Mouse (Mus musculus) midbrain, postnatal 0 days (tissue): Measurements from ENCODE around the gene Bud23. TPM values are rescaled to one million over a fixed set of nuclear protein-coding genes. Genes with fewer than 3 reads are reported as not detected.
A peak's percentile ranks its signal among the peaks of the same experiment; 100 is the strongest.

Experiments
- ATAC-seq: fragments of 200-750 bp; cut with Nextera tagmentation; 2 replicates; pipeline ENCODE4 v1.8.0; 2017; ENCODE audit warnings: moderate number of reproducible peaks, mild to moderate bottlenecking, moderate TSS enrichment, moderate library complexity; ENCODE audit not compliant: low FRiP score
- DNase-seq: peaks from one replicate; pipeline ENCODE4 v3.0.0-alpha.2; 2015; ENCODE audit warnings: low spot score
- H3K27ac ChIP-seq: fragments of 300-500 bp; sonication (generic); 2 replicates; pipeline ENCODE4 v1.5.1; 2014; ENCODE audit warnings: low read depth, mild to moderate bottlenecking, low read length, mixed read lengths
- H3K27me3 ChIP-seq: fragments of 300-500 bp; sonication (generic); 2 replicates; pipeline ENCODE4 v1.6.1; 2014; ENCODE audit warnings: low read length, control low read depth, mixed read lengths; ENCODE audit not compliant: insufficient read depth
- H3K36me3 ChIP-seq: fragments of 300-500 bp; sonication (generic); 2 replicates; pipeline ENCODE4 v1.6.1; 2014; ENCODE audit warnings: low read length, control low read depth, mixed read lengths; ENCODE audit not compliant: insufficient read depth
- H3K4me1 ChIP-seq: fragments of 300-500 bp; sonication (generic); 2 replicates; pipeline ENCODE4 v1.6.1; 2014; ENCODE audit warnings: mild to moderate bottlenecking, control low read depth, antibody characterized with exemption, low read length, mixed read lengths; ENCODE audit not compliant: insufficient read depth
- H3K4me2 ChIP-seq: fragments of 300-500 bp; sonication (generic); 2 replicates; pipeline ENCODE4 v1.6.1; 2014; ENCODE audit warnings: low read depth, mild to moderate bottlenecking, low read length, mixed read lengths; ENCODE audit not compliant: poor library complexity, severe bottlenecking
- H3K4me3 ChIP-seq: fragments of 300-500 bp; sonication (generic); 2 replicates; pipeline ENCODE4 v1.5.1; 2014; ENCODE audit warnings: low read depth, mild to moderate bottlenecking, low read length, moderate library complexity
- H3K9ac ChIP-seq: fragments of 300-500 bp; sonication (generic); replicated peaks from 2 replicates; pipeline ENCODE4 v1.6.1; 2014; ENCODE audit warnings: mild to moderate bottlenecking, low read length, moderate library complexity, mixed read lengths; ENCODE audit not compliant: poor library complexity, severe bottlenecking
- H3K9me3 ChIP-seq: fragments of 300-500 bp; sonication (generic); 2 replicates; pipeline ENCODE4 v1.6.1; 2016; ENCODE audit warnings: low read length, control low read depth
- CTCF ChIP-seq: IDR thresholded peaks from 2 replicates; pipeline ENCODE4 v1.5.1; 2016; ENCODE audit warnings: antibody characterized with exemption, mild to moderate bottlenecking
- WGBS: fragments of 180-500 bp; shearing (Covaris S2); extraction: QIAGEN DNeasy Blood & Tissue Kit; methylation state at CpG from one replicate; pipeline ENCODE4 v1.1.7; 2014; 5-methylcytosine and 5-hydroxymethylcytosine counted together
- polyA plus RNA-seq: library from polyadenylated mRNA; unstranded; fragments of >200 nt; fragmentation: Nextera tagmentation; extraction: Ambion mirVana; gene quantifications from 2 replicates; pipeline ENCODE4 v1.2.1, GENCODE M21; 2015
- total RNA-seq: library from RNA; depleted of rRNA; stranded (reverse); fragments of >200 nt; gene quantifications from 2 replicates; pipeline ENCODE4 v1.2.3, GENCODE M21; 2014

Gene Bud23
- total and polyA plus RNA-seq, 2 experiments from 2014 or later = 48.3 to 63.6 TPM

DNA sequence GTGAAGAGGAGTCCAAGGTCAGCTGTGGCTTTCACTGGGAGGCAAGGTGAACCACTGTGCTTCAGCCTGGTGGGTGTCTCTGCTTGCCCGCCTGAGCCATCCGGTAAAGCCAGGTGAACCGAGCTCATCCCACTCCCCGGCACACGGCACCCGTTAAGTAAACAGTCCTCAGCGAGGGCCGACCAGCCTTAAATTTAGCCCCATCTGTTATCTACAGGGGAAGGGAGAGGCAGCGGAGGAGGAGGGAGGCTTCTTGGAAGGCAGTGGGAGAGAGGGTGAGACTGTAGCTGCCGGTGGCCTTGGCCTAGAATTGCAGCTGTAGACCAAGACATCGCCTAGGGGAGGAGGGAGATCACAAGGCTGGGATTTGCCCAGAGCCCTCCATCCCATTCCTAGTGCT, 24.0 kb downstream of the Bud23 start:
- H3K4me2 ChIP-seq = no peak overlapping the region
- TF ChIP-seq CTCF = no peak
- no peaks in the 10 kb centered on the region for H3K4me1 ChIP-seq
- no peaks in the 10 kb centered on the region for H3K27me3 ChIP-seq
- WGBS = 86% methylated on average over 11 of the region's 11 CpGs
- H3K4me3 ChIP-seq = no peak overlapping the region
- no peaks in the 10 kb centered on the region for H3K9me3 ChIP-seq
- no peak for ATAC-seq
- H3K27ac ChIP-seq = no peak overlapping the region
- peaks cover 31% of the 10 kb centered on the region for H3K36me3 ChIP-seq
- DNase-seq = no peak
- no peak overlapping the region for H3K9ac ChIP-seq

DNA sequence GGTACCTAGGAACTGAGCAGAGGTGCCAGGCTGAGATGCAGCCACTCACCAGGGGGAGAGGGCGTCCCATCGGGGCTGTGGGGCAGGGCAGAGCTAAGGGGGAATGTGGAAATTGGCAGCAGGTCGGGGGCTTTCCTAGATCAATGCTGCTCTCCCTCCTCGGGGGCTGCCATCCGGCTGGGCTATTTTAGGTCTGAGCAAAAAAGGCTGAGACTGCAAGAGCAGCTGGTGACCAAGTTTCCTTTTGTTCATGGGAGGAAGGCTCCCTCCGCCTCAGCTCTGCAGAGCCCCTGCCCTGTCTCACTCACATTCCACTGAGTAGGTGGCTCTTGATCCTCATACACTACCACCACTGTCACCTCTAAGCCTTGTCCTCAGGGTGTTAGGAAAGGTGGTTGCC, 24.7 kb downstream of the Bud23 start:
- no peak overlapping the region for H3K4me3 ChIP-seq
- DNase-seq (no peak), ATAC-seq (no peak)
- H3K9ac ChIP-seq = no peak overlapping the region
- no peaks in the 10 kb centered on the region for H3K9me3 ChIP-seq
- peaks cover 24% of the 10 kb centered on the region for H3K36me3 ChIP-seq
- TF ChIP-seq CTCF = no peak
- H3K4me1 ChIP-seq = no peaks in the 10 kb centered on the region
- 34% methylated on average over 6 of the region's 6 CpGs for WGBS
- no peaks in the 10 kb centered on the region for H3K27me3 ChIP-seq
- no peak overlapping the region for H3K4me2 ChIP-seq
- no peak overlapping the region for H3K27ac ChIP-seq

DNA sequence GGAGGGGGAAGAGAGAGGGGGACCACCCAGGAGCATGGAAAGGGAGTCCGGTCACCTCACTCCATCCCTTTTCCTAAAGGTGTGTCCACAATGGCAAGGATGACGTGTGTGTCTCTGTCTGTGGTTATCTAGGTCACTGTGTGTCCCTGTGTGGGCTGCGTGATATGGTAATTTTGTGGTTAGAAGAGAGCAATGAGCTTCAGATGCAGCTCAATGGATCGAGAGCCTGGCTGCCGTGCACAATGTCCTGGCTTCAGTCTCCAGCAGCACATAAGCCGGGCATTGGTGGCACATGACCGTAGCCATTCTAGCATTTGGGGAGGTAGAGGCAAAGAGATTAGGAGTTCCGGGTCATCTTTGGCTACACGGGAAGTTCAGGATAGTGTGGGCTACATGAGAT, 25.2 kb downstream of the Bud23 start:
- Histone ChIP-seq H3K9ac (no peak overlapping the region), H3K36me3 (peaks cover 18% of the 10 kb centered on the region), H3K4me1 (no peaks in the 10 kb centered on the region), H3K27ac (no peak overlapping the region), H3K4me3 (no peak overlapping the region), H3K9me3 (no peaks in the 10 kb centered on the region), H3K4me2 (no peak overlapping the region), H3K27me3 (no peaks in the 10 kb centered on the region)
- DNase-seq (no peak), ATAC-seq (no peak)
- TF ChIP-seq CTCF = no peak
- 87% methylated on average over 9 of the region's 9 CpGs for WGBS

DNA sequence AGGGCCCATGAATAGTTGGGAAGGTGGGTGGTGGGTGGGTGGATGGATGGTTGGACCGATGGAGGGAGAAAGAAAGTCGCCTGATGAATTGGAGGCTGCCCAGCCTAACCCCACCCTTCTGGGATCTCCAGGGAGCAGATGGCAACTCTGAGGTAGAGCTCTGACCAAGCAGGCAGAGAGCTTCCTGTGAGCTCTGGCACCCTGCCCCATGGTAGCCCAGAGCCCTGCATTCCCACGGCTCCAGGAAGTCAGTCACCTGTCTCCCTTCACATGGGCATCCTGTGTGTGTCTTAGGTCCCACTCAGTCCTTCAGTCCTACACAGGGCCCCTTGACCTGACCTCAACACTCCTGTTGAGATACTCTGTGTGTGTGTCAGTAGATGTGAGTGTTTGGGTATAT, 26.8 kb downstream of the Bud23 start:
- WGBS = 92% methylated on average over 3 of the region's 3 CpGs
- Histone ChIP-seq H3K4me1 (no peaks in the 10 kb centered on the region), H3K4me3 (no peak overlapping the region), H3K9me3 (no peaks in the 10 kb centered on the region), H3K9ac (no peak overlapping the region), H3K27ac (no peak overlapping the region), H3K36me3 (peaks cover 18% of the 10 kb centered on the region), H3K4me2 (no peak overlapping the region), H3K27me3 (no peaks in the 10 kb centered on the region)
- no peak for TF ChIP-seq CTCF
- ATAC-seq (no peak), DNase-seq (no peak)

DNA sequence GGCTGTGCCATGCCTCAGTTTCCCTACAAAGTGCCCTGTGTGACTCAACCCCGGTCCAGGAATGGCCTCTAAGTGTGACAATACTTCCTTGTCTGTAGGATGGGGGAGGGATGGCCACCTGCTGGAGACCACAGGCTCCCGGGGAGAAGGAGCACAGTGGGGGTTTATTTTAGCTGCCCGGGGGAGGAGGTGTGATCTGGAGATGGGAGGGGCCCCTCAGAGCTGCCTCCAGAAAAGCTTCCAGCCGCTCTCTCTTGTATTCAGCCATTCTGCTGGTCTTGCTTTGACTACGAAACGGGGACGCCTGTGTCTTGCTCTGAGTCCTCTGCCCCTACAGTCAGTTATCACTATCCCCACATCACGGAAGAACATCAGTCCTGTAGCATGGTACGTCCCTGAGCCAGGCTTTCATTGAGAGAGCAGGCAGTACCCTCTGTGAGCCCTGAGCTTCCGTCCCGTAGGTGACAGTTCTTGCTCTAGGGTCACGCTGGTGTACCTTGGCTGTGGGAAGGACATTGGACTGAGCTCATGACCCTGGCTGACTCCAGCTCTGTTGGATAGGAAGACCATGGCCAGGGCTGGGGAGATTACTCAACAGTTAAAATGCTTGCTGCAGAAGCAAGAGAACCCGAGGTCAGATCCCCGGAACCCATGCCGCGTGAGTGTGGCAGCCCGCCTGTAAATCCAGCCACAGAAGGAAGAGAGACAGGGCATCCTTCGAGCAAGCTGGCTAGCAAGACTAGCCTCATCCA, 29.0 kb downstream of the Bud23 start:
- no peak for TF ChIP-seq CTCF
- ATAC-seq (no peak), DNase-seq (no peak)
- H3K36me3 ChIP-seq = peaks cover 18% of the 10 kb centered on the region
- H3K27me3 ChIP-seq = no peaks in the 10 kb centered on the region
- no peaks in the 10 kb centered on the region for H3K9me3 ChIP-seq
- H3K9ac ChIP-seq = no peak overlapping the region
- H3K4me2 ChIP-seq = no peak overlapping the region
- no peak overlapping the region for H3K27ac ChIP-seq
- no peaks in the 10 kb centered on the region for H3K4me1 ChIP-seq
- 63% methylated on average over 18 of the region's 18 CpGs for WGBS
- no peak overlapping the region for H3K4me3 ChIP-seq

DNA sequence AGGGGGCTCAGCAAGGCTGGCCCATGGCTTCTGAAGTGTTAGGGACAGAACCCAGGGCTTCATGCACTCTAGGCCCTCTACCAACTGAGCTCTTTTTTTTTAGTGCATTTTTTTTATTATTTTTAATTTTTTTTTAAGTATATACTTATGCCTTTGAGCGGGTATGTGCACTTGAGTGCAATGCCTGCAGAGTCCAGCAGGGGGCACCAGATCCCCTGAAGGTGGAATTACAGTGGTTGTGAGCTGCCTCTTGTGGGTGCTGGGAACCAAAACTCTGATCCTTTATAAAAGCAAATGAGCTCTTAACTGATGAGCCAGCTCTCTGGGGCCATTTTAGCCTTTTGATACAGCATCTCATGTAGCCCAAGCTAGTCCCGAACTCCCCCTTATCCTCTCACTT, 30.2 kb downstream of the Bud23 start:
- H3K4me3 ChIP-seq = no peak overlapping the region
- H3K9ac ChIP-seq = no peak overlapping the region
- no peaks in the 10 kb centered on the region for H3K4me1 ChIP-seq
- WGBS = 95% methylated on average over 2 of the region's 2 CpGs
- no peak for ATAC-seq
- H3K9me3 ChIP-seq = no peaks in the 10 kb centered on the region
- H3K27me3 ChIP-seq = no peaks in the 10 kb centered on the region
- peak; percentile 37; the same call in 1 of the 2 replicates for TF ChIP-seq CTCF
- no peak for DNase-seq
- H3K27ac ChIP-seq = no peak overlapping the region
- H3K4me2 ChIP-seq = no peak overlapping the region
- peaks cover 13% of the 10 kb centered on the region for H3K36me3 ChIP-seq
